Mouse (Mus musculus) spleen, adult 2 months (tissue): ENCODE data around the gene Zfp934.
"Not testable (repeated sequence)": the region's sequence is repeated elsewhere in the genome, so short reads cannot be mapped to it uniquely, and the experiment has no call there.

Experiments
- CTCF ChIP-seq: fragments of 200-500 bp; IDR thresholded peaks from 2 replicates; pipeline ENCODE4 v1.5.1; 2011; ENCODE audit warnings: mild to moderate bottlenecking, inconsistent platforms; ENCODE audit not compliant: insufficient read depth, insufficient read length, insufficient replicate concordance; ENCODE audit errors: extremely low read depth
- POLR2A ChIP-seq: fragments of 200-500 bp; IDR thresholded peaks from 2 replicates; pipeline ENCODE4 v1.6.1; 2011; ENCODE audit warnings: low read depth, low read length, inconsistent platforms

GRCm38 (mm10) chr13:62561696-62562095 lies 9.3 kb downstream of the Zfp934 start:
- not testable (repeated sequence) for TF ChIP-seq POLR2A, CTCF
